Mouse (Mus musculus) megakaryocyte, embryonic 14.5 days (primary cell): Measurements from ENCODE around the gene Gm49337.

Source experiments
- FLI1 ChIP-seq: IDR thresholded peaks from 2 replicates; pipeline ENCODE4 v1.6.1; 2012; ENCODE audit warnings: low read length, inconsistent platforms, mixed read lengths
- GATA1 ChIP-seq: IDR thresholded peaks from 3 replicates; pipeline ENCODE4 v1.6.1; 2012; ENCODE audit warnings: mixed read lengths, low read length, inconsistent platforms, borderline replicate concordance

DNA sequence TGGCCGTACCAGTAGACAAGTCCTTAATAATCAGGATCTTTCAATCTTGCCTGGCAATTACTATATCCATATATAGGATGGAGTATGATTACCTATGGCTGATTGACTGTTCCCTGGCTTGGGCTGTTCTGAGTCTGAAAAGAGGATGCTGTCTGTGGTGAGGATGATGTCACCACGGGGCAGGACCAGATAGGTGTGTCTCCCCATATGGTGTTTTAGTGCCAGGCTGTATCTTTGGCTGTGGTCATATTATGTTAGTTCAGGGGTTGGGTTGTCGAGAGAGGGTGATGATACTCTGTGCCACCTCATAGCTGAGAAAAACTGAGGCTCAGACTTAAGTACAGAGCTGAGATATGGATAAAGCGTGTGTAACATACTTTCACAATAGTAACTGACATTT is 11.9 kb downstream of the Gm49337 start:
- TF ChIP-seq GATA1 (no peak), FLI1 (no peak)
